Mouse (Mus musculus) small intestine, adult 2 months (tissue): Measurements from ENCODE around the gene Spaca3. TPM values are rescaled to one million over a fixed set of nuclear protein-coding genes. Genes with fewer than 3 reads are reported as not detected.

Experiments used
- H3K27ac ChIP-seq: fragments of 200-500 bp; 2 replicates; pipeline ENCODE4 v1.5.1; 2012; ENCODE audit warnings: low read depth, low read length, control low read depth, inconsistent platforms; ENCODE audit not compliant: insufficient read depth
- H3K27me3 ChIP-seq: fragments of 200-500 bp; 2 replicates; pipeline ENCODE4 v1.6.1; 2012; ENCODE audit warnings: mild to moderate bottlenecking, moderate library complexity, low read length, inconsistent platforms; ENCODE audit not compliant: control insufficient read depth, insufficient read depth
- H3K36me3 ChIP-seq: fragments of 200-500 bp; 2 replicates; pipeline ENCODE4 v1.6.1; 2012; ENCODE audit warnings: mild to moderate bottlenecking, low read length, control low read depth, inconsistent platforms; ENCODE audit not compliant: control insufficient read depth, insufficient read depth
- H3K4me1 ChIP-seq: fragments of 200-500 bp; 2 replicates; pipeline ENCODE4 v1.6.1; 2012; ENCODE audit warnings: low read length, inconsistent platforms, mixed read lengths; ENCODE audit not compliant: control insufficient read depth, insufficient read depth, insufficient read length
- H3K4me3 ChIP-seq: fragments of 200-500 bp; 2 replicates; pipeline ENCODE4 v1.5.1; 2012; ENCODE audit warnings: low read depth, mild to moderate bottlenecking, control low read depth, inconsistent platforms, low read length, moderate library complexity
- CTCF ChIP-seq: fragments of 200-500 bp; IDR thresholded peaks from 2 replicates; pipeline ENCODE4 v1.5.1; 2012; ENCODE audit warnings: low read depth, mild to moderate bottlenecking, control low read depth, inconsistent platforms, low read length, moderate library complexity, mixed read lengths; ENCODE audit not compliant: insufficient replicate concordance, insufficient read length; ENCODE audit errors: extremely low read depth
- POLR2A ChIP-seq: fragments of 200-500 bp; IDR thresholded peaks from 2 replicates; pipeline ENCODE4 v1.6.1; 2012; ENCODE audit warnings: low read depth, mild to moderate bottlenecking, control low read depth, inconsistent platforms, low read length, moderate library complexity
- WGBS: fragments of 180-500 bp; shearing (Covaris S2); methylation state at CpG from one replicate; pipeline ENCODE4 v1.1.7; 2018; 5-methylcytosine and 5-hydroxymethylcytosine counted together
- polyA plus RNA-seq: library from polyadenylated mRNA; depleted of rRNA; stranded (reverse); fragments of >200 nt; gene quantifications from 2 replicates; pipeline ENCODE4 v1.2.3, GENCODE M21; 2012

Gene Spaca3
- polyA plus RNA-seq, 1 experiment = not detected

GRCm38 (mm10) chr11:80846115-80846514 lies 12.1 kb upstream of the Spaca3 start:
- H3K4me3 ChIP-seq = no peak overlapping the region
- TF ChIP-seq POLR2A (no peak), CTCF (no peak)
- no peaks in the 10 kb centered on the region for H3K36me3 ChIP-seq
- no peaks in the 10 kb centered on the region for H3K27me3 ChIP-seq
- peaks cover 5% of the 10 kb centered on the region for H3K4me1 ChIP-seq
- 14% methylated on average over 3 of the region's 3 CpGs for WGBS
- no peak overlapping the region for H3K27ac ChIP-seq

GRCm38 (mm10) chr11:80848131-80848530 lies 10.0 kb upstream of the Spaca3 start:
- no peak overlapping the region for H3K27ac ChIP-seq
- WGBS = 66% methylated on average over 5 of the region's 5 CpGs
- no peak for TF ChIP-seq CTCF
- no peak for TF ChIP-seq POLR2A
- H3K36me3 ChIP-seq = no peaks in the 10 kb centered on the region
- H3K4me3 ChIP-seq = no peak overlapping the region
- no peaks in the 10 kb centered on the region for H3K27me3 ChIP-seq
- peaks cover 5% of the 10 kb centered on the region for H3K4me1 ChIP-seq

GRCm38 (mm10) chr11:80851859-80852258 lies 6.3 kb upstream of the Spaca3 start:
- TF ChIP-seq POLR2A = no peak
- 0 out of 2 replicates have a peak, but pooled peaks have one; percentile 20 for TF ChIP-seq CTCF
- 26% methylated on average over 5 of the region's 5 CpGs for WGBS

GRCm38 (mm10) chr11:80853014-80853413 lies 5.2 kb upstream of the Spaca3 start:
- no peak for TF ChIP-seq CTCF
- WGBS = 45% methylated on average over 3 of the region's 3 CpGs
- no peaks in the 10 kb centered on the region for H3K36me3 ChIP-seq
- no peaks in the 10 kb centered on the region for H3K27me3 ChIP-seq
- peaks cover 10% of the 10 kb centered on the region for H3K4me1 ChIP-seq
- no peak overlapping the region for H3K4me3 ChIP-seq
- H3K27ac ChIP-seq = no peak overlapping the region

More at GRCm38 (mm10) chr11:80851859-80852258, 6.3 kb upstream of the Spaca3 start:
- H3K36me3 ChIP-seq = no peaks in the 10 kb centered on the region
- no peaks in the 10 kb centered on the region for H3K27me3 ChIP-seq
- H3K4me1 ChIP-seq = peaks cover 11% of the 10 kb centered on the region
- H3K4me3 ChIP-seq = no peak overlapping the region
- H3K27ac ChIP-seq = no peak overlapping the region

GRCm38 (mm10) chr11:80854430-80854829 lies 3.7 kb upstream of the Spaca3 start:
- no peak for TF ChIP-seq CTCF
- TF ChIP-seq POLR2A = no peak
- Histone ChIP-seq H3K4me1 (peaks cover 13% of the 10 kb centered on the region; the same call in 1 of the 2 replicates), H3K27ac (no peak overlapping the region), H3K36me3 (no peaks in the 10 kb centered on the region), H3K27me3 (no peaks in the 10 kb centered on the region), H3K4me3 (peak overlapping the region; percentile 22; the same call in 1 of the 2 replicates)
- 43% methylated on average over 11 of the region's 11 CpGs for WGBS

- no peaks in the 10 kb centered on the region for H3K36me3 ChIP-seq
- H3K4me3 ChIP-seq = no peak overlapping the region
- no peak for TF ChIP-seq POLR2A
- no peak for TF ChIP-seq CTCF
- 17% methylated on average over 7 of the region's 7 CpGs for WGBS
- H3K4me1 ChIP-seq = peaks cover 13% of the 10 kb centered on the region; the same call in 1 of the 2 replicates
- H3K27ac ChIP-seq = 0 out of 2 replicates have a peak overlapping the region, but pooled peaks have one; percentile 10
- H3K27me3 ChIP-seq = no peaks in the 10 kb centered on the region
Observed at GRCm38 (mm10) chr11:80854908-80855307, 3.3 kb upstream of the Spaca3 start.

GRCm38 (mm10) chr11:80856827-80857226 lies 1.3 kb upstream of the Spaca3 start:
- no peaks in the 10 kb centered on the region for H3K36me3 ChIP-seq
- peaks cover 13% of the 10 kb centered on the region; the same call in 1 of the 2 replicates for H3K4me1 ChIP-seq
- TF ChIP-seq POLR2A (no peak), CTCF (no peak)
- H3K4me3 ChIP-seq = no peak overlapping the region
- 27% methylated on average over 2 of the region's 2 CpGs for WGBS
- no peaks in the 10 kb centered on the region for H3K27me3 ChIP-seq
- no peak overlapping the region for H3K27ac ChIP-seq
